Mouse (Mus musculus): ENCODE measurements around the gene Tmem206.

The Tmem206 gene

DNA sequence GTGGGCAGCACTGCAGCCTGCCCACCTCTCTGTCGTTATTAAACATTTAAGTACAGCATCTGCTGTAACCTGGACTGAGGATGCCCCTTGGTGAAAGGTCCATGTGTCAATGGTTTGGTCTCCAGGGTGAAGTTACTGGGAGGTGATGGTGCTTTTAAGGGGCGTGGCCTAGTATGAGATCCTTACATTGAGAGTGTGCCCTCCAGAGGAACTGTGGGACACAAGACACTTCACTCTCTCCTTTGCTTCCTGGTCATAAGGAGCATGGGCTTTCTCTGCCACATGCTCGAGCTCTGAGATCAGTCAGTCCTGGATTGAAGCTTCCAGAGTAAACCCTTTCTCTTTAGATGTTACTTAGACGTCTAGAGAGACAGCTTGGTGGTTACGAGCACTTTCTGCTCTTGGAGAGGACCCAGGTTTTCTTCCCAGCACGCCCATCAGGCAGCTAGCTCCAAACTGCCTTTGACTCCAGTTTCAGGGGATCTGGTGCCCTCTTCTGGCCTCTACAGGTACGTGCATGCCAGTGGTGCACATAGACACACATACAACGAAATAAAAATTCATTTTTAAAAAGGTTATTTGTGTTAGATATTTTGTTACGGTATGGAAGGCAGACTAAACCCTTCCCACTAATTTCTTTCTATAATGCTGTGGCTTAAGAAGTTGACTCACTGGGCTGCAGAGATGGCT lies 17.8 kb upstream of the Tmem206 start:
- in situ Hi-C loops (cut with MboI, MseI): no loop called here

DNA sequence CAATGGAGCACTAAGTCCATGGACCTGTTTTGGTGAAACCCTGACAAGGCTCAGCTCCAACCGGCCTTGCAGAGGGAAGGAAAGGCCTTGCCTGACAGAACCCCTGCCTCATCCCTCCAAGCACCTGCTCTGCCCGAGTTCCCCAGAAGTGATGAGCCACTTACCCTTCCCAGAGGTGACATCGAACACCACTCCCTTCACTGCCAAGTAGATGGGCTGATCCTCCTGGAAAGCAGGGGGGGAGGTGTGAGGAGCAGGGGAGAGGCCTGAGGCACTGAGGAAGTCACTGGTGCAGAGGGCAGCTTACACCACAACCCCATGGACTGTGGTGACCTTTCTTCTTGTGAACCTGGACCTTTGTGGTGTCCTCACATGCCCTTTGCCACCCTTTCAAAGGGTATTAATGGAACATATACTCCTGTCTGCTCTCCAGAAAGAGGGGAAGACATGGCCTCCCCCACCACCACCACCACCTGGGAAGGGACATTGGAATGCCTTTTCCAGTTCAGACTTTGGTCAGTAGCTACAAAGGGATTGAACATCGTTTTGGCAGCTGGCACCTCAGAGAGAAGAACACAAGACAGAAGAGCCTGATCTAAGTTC lies 14.3 kb upstream of the Tmem206 start:
- in situ Hi-C loops (cut with MboI, MseI): loop anchor here (10.0 kb wide), 1 partner anchor 513 kb away; the partner anchor contains the start of gene Nek2

DNA sequence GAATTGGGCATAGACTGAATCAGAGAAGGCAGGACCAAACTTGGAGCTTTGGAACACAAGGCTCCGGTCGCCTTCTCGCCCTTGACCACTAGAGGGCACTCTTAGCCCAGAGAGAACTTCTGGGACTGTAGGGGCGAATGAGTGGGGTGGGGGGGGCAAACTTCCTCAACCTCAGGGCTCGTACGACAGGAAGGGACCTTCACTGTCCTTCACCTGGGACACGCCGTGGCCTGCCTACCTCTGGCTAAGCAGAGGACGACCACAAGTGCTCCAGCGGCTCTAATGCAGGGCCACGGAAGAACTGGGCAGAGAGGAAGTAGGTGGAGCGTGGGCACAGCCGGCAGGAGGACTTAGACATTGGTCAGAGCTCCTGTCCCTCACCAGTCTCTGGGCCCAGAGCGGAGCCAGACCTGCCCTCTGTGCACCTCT lies 13.2 kb upstream of the Tmem206 start:
- in situ Hi-C loops (cut with MboI, MseI): loop anchor here (10.0 kb wide), 1 partner anchor 512 kb away; the partner anchor contains the start of gene Nek2

DNA sequence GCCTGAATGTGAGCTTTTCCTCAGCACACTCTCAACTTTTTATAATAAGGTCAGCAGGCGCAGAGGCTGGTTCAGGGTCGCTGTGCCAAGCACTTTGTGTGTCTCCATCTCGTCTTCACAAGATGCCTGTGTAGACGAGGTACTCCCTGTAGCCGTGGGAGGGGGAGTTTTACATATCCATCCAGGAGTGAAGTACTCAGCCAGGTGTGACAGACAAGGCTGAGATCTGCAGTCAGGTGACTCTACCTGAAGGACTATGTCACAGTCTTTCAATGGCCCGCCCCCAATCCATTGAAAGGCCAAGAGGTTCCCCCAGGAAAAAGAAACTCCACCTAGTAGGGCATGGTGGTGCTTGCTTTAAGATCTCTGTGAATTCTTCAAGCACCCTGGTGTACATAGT lies 12.6 kb upstream of the Tmem206 start:
- in situ Hi-C loops (cut with MboI, MseI): loop anchor here (10.0 kb wide), 1 partner anchor 512 kb away; the partner anchor contains the start of gene Nek2

DNA sequence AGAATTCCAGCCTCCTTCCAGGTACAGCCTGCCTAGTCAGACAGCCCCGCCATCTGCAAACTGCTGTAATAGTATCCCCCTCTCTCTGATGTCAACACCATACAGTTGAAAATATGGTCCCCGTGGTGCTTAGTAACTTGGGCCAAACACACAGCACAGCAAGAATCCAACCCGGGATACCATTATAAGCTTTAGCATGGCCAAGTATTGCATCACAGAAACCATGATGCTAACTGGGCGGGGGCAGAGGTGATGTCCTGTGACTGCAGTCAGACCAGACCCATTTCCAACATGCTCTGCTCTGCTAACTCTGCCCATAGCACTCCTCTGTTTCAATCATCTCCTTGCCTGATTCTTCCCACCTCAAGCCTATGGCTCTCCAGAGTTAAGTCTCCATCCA lies 11.8 kb upstream of the Tmem206 start:
- in situ Hi-C loops (cut with MboI, MseI): loop anchor here (10.0 kb wide), 1 partner anchor 511 kb away; the partner anchor contains the start of gene Nek2

DNA sequence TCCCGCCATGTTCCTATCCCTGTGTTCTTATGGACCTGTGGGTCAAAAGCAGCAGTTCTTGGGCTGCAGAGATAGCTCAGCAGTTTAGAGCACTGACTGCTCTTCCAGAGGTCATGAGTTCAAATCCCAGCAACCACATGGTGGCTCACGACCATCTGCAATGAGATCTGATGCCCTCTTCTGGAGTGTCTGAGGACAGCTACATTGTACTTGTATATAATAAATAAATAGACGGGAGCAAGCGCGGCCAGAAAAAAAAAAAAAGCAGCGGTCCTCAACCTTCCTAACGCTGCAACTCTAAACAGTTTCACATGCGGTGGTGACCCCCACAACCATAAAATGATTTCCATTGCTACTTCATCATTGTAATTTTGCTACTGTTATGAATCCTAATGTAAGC lies 8.9 kb upstream of the Tmem206 start:
- in situ Hi-C loops (cut with MboI, MseI): loop anchor here (10.0 kb wide), 1 partner anchor 508 kb away; the partner anchor contains the start of gene Nek2

DNA sequence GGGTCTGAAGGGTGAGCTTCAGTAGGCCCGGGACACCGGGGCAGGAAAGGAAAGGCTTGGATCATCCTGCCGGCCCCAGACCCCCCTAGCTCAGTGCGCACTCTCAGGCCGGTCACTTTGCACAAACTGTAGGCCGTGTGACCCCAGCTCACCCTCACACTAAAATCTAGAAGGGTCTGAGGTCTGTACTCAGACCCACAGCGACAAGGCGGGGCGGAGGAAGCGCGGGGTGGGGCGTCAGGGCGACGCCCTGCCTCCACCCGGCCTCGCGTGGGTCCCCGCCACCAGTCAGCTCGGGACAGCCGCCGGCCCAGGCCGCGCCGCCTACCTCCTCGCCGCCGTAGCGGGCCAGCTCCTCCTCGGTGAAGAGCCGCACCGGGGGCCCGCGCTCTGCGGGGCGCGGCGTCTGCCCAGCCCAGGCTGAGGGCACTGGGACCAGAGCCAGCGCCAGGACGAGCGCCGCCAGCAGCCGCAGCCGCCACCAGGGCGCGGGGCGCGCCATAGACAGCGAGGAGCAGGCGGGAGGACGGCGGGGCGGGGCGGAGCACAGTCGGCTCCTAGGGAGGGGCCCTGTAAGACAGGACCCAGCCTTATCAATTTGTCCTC lies 8.0 kb upstream of the Tmem206 start, which contains the start of gene Nenf:
Gene Nenf (minus strand): TSS at position 604 of the 606 bp plus-strand sequence.
- in situ Hi-C loops (cut with MboI, MseI): loop anchor here (10.0 kb wide), 1 partner anchor 507 kb away; the partner anchor contains the start of gene Nek2

DNA sequence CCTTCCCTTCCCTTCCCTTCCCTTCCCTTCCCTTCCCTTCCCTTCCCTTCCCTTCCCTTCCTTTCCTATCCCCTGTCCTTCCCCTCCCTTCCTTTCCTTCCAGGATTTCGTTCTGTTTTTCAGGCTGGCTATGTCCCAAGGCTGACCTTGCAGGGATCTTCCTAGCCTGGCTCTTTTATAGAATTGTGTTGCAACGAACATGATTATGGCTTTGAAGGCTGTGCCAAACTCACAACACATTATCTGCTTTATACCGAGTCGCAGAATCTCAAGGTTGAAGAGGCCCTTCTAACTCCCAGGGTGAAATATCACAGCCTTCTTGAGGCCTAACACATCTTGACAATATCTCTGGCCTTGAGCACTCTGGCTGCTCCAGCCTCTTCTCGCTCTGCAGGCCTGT lies 7.0 kb upstream of the Tmem206 start:
- in situ Hi-C loops (cut with MboI, MseI): loop anchor here (10.0 kb wide), 1 partner anchor 506 kb away; the partner anchor contains the start of gene Nek2

DNA sequence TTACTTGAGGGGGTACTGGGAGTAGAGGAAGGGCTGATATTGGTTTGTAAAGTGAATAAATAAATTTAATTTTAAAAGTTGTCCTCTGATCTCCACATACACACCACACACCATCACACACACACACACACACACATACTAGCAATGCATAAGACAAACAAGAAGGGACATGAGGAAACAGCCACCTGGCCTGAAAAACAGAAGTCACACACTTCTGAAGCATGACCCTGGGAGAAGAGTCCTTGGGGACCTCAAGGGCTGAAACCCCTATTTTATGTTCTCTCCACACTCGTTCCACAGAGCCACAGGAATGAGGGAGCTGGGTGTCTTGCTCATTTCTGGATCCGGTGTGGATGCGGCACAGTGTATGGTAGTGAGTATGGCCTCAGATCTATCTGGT lies 2.3 kb upstream of the Tmem206 start:
- in situ Hi-C loops (cut with MboI, MseI): no loop called here

DNA sequence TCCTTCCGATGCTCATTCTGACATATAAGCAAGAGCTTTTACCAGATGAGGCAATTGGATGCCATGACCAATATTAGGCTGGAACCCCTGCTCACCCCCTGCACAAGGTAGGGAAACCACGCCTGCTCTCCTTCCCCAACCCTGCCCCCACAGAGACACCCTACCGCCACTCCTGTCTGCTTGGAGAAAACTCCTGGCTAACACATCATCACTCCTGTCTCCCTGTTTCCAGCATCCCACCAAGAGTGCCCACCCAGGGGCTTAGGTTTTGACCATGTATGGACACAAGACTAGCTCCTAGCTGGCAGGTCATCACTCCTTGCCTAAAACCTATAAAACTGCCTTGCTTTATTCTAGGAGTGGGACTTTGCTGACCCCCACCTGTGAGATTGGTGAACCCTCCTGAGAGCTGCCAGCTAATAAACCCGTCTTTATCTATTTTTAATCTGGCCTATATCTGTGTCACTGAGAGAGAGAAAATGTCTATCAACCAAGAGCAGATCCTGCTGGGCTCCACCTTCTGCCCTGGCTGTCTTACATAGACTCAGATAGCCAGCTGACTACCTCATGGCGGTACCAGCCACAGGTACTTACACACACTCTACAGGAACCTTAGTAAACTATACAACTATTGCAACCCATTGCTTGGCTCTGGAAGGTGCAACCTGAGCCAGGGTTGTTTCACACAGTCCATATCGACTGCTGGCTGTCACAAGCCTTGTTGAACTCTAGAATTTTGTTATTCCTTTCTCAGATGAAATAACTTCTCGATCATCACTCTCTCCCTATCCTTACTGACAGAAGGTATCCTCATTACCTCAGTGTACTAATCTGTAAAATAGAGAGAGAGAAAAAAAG lies 750 bp upstream of the Tmem206 start:
- in situ Hi-C loops (cut with MboI, MseI): no loop called here

DNA sequence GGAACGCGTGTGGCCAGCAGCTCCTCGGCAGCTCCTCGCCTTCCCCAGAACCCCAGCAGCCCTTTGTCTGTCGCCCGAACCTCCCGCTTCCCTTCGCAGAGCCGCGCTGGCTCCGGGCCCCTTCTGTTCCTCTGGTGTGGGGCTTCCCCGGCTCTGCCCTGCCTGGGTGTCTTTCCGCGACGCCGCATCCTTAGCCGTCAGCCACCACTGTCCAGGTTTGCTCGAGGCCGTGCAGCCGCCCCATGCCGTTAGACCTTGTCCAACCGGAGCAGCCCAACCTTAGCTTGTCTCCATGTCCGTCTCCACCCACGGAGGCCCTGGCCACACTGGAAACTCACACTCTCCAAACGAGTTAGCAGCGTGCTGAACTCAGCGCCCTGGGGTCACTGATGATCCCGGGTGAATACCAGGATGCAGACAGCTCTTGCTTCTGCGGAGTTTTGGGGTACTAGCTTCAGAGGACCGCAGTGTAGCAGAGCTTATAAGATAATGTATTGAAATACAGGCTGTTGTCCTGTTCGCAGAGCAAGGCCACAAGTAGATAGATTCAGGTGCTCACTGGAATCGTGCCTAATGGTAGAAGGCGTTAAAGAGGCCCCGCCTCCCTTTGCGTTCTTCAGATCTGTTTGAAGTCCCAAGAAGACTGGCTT lies 646 bp downstream of the Tmem206 start:
- in situ Hi-C loops (cut with MboI, MseI): no loop called here

DNA sequence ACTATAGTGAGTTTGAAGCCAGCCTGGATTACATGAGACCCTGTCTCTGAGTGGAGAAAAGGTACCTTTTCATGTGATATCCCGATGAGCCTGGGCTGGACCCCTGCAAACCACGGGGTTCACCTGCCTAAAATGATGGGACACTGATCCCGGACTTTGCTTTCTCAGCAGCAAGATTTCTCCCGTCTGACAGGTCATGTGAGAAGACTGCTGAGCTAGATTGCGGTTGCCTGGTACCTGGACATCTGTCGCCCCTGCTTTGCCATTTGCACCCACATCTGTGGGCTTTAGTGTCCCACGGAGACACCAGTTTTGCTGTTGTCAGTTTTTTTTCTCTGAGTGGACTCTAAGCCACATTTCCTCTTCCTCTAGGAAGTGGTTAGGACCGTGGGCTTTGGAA lies 1.5 kb downstream of the Tmem206 start:
- in situ Hi-C loops (cut with MboI, MseI): no loop called here

DNA sequence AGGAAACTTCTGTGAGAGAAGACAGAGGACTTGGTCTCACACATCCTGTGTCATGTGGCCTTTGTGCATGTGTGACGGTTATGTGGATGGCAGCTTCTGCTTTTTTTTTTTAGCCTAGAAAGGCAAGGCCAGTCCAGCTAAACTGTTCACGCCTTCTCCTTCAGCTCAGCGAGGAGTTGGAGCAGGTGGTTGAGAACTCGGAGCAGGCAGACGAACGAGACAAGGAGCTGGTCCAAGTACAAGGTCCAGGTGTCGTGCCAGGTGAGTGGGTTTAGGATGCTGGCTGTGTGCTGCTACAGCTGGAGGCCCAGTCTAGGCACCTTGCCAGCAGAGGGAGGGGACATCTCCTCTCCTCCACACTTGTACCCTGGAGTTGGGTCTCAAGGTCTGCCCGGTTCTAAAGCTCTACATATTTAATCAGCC lies 2.3 kb downstream of the Tmem206 start:
- in situ Hi-C loops (cut with MboI, MseI): no loop called here

DNA sequence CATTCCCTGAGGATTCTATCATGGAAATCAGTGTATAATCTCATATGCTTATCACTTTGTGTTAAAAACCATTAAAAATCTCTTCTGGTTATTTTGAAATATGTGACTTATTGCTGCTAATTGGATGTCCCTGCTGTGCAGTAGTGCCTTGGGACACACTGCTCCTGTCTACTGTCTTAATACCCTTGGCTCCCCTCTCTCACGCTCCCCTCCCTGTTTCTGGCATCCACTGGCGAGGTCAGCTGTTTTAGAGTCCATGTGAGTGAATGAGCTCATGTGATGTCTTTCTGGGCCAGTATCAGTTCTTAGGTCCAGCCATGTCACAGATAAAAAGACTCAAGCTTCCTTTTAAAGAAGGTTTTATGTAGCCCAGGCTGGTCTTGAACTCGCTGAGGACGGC lies 4.6 kb downstream of the Tmem206 start:
- in situ Hi-C loops (cut with MboI, MseI): no loop called here

DNA sequence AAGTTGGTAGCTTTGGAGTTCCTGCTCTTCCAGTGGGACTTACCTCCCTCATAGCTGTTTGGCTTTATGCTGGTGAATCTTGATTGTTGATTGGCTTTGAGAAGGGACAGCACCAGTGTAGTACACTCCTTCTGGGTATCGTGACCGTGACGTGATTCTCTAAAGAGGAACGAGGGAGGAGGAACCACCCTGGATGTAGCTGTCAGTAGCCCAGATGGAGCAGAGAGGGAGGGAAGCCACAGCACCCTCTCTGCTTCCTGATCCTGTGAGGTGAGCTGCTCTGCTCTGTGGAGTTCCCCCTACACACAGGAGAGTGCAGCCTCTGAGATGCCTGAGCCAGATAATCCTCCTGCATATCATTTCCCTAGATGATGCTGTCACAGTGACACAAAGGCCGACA lies 8.8 kb downstream of the Tmem206 start:
- in situ Hi-C loops (cut with MboI, MseI): no loop called here

DNA sequence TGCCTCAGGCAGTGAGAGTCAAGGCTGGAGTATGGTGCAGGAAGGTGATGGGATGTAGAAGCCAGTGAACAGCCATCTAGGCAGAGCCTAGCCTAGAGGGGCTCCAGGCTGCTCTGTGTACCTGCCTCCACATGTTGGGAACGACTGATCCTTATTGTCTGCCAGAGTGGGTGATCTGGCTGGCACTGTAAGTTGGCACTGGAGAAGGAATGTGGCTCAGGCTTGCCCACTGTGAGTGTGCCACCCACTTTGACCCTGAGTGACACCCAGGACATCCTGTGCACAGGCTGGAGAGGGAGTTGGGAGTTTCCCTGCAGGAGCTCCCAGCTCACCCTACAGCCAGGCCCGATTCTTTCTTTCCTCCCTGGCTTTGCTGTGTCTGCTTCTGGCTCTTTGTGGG lies 14.2 kb downstream of the Tmem206 start:
- in situ Hi-C loops (cut with MboI, MseI): no loop called here

DNA sequence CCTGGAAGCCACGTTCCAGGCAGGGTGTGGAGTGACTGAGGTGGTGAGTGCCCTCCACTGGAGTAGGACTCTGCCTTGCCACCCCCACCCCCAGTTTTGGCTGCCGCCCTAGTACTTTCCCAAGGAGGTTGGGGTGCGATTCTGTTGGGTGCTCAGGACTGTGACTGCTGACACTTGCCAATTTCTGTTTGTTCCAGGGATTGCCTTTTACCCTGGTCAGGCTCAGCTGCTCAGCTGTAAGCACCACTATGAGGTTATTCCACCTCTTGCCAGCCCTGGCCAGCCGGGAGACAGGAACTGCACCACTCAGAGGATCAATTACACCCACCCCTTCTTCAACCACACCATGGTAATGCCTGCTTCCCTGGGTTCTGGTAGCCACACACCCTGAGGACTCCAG lies 14.8 kb downstream of the Tmem206 start:
- in situ Hi-C loops (cut with MboI, MseI): no loop called here

DNA sequence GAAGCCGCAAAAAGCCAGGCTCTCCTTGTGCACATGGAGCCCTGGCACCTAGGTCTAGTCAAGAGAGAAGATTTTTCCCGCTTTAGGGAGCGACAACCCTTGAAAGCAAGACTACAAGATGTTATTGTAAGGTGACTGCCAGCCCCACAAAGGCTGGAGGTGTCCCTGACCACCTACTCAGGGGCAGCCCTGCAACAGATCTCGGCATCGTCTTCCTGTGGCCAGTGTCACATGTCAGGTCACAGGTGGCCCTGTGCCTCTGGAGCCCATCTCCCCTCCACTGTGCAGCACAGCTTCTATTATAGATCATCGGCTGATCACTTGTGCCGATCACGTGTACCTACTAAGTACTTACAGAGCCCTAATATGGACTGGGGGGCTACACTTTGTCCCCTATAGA lies 21.9 kb downstream of the Tmem206 start:
- in situ Hi-C loops (cut with MboI, MseI): no loop called here

DNA sequence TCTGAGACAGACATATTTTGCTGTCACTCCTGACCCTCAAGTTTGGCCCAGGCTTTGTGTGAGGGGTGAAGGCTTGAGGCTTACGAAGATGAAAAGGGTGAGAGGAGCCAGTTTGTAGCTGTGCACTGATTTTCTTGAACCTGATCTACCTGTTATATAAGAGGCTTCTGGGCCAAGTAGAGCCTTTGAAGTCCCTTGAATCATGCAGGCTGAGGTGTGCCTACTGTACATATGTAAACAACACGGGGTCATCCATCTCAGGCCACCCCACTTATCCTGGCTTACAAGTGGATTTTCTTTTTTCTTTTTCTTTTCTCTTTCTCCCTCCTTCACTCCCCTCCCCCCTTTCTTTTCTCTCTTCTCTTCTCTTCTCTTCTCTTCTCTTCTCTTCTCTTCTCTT lies 22.9 kb downstream of the Tmem206 start:
- in situ Hi-C loops (cut with MboI, MseI): no loop called here

DNA sequence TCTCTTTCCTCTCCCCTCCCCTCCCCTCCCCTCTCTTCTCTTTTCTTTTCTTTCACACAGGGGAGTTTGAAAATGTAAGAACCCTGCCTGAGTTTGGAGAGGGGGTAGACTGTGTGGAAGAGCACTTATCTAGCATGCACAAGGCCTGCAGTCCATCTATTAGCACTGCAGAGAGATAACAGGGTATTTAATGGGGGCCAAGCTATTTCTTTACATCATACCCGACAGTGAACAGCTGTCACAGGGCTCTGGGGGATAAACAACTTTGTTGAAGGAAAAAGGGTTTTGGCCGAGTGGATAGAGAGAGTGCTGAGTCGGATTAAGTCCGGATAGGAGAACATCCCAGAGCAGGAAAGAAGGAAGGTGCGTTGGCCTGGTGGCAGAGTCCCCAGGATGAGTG lies 23.3 kb downstream of the Tmem206 start:
- in situ Hi-C loops (cut with MboI, MseI): no loop called here

DNA sequence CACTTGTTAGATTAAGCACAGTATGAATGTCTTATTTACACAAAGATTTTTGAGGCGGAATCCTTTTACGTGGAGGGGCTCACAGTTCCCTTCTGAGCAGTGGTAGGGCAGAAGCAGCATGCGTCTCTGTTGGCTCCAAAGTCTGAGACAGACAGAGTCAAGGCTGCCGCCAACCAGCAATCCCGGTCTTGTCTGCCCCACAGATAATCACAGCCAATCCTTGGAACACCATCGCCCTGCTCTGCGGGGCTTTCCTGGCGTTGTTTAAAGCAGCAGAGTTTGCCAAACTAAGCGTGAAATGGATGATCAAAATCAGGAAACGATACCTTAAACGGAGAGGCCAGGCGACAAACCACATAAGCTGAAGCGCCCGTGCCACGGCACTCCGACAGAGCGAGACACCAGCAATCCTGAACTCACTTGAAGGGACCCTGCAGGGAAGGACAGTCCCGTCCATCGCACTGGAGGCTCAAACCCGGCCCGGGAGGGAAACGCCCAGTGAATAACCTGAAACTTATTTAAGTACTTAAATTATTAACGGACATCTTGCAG lies 23.9 kb downstream of the Tmem206 start:
- in situ Hi-C loops (cut with MboI, MseI): no loop called here
